Mouse (Mus musculus) midbrain, embryonic 16.5 days (tissue): ENCODE measurements at regions not wholly inside any gene's neighbourhood (a gene's known extent, or its start where the extent isn't known, plus 50 kb on each side); places are given as distances from the start of the nearest gene placed in this dataset.

Experiments used
- ATAC-seq: fragments of 200-750 bp; cut with Nextera tagmentation; 2 replicates; pipeline ENCODE4 v1.8.0; 2017; ENCODE audit warnings: moderate TSS enrichment
- H3K27ac ChIP-seq: fragments of 300-500 bp; sonication (generic); 2 replicates; pipeline ENCODE4 v1.5.1; 2014; ENCODE audit warnings: mild to moderate bottlenecking, low read length, mixed read lengths
- H3K27me3 ChIP-seq: fragments of 300-500 bp; sonication (generic); 2 replicates; pipeline ENCODE4 v1.6.1; 2014; ENCODE audit warnings: low read depth, low read length, mixed read lengths; ENCODE audit not compliant: control insufficient read depth, insufficient read depth
- H3K36me3 ChIP-seq: fragments of 300-500 bp; sonication (generic); 2 replicates; pipeline ENCODE4 v1.6.1; 2014; ENCODE audit warnings: mild to moderate bottlenecking, low read length, moderate library complexity, mixed read lengths; ENCODE audit not compliant: control insufficient read depth, insufficient read depth
- H3K4me1 ChIP-seq: fragments of 300-500 bp; sonication (generic); 2 replicates; pipeline ENCODE4 v1.6.1; 2014; ENCODE audit warnings: mild to moderate bottlenecking, low read length, mixed read lengths; ENCODE audit not compliant: control insufficient read depth, insufficient read depth
- H3K4me2 ChIP-seq: fragments of 300-500 bp; sonication (generic); 2 replicates; pipeline ENCODE4 v1.6.1; 2014; ENCODE audit warnings: mild to moderate bottlenecking, low read length, mixed read lengths
- H3K4me3 ChIP-seq: fragments of 300-500 bp; sonication (generic); 2 replicates; pipeline ENCODE4 v1.5.1; 2014; ENCODE audit warnings: low read depth, mild to moderate bottlenecking, low read length, moderate library complexity, mixed read lengths
- H3K9ac ChIP-seq: fragments of 300-500 bp; sonication (generic); 2 replicates; pipeline ENCODE4 v1.6.1; 2014; ENCODE audit warnings: low read depth, low read length, mixed read lengths
- H3K9me3 ChIP-seq: fragments of 300-500 bp; sonication (generic); replicated peaks from 2 replicates; pipeline ENCODE4 v1.6.1; 2014; ENCODE audit warnings: mild to moderate bottlenecking, low read length, mixed read lengths; ENCODE audit not compliant: control insufficient read depth, poor library complexity, severe bottlenecking
- WGBS: fragments of 180-500 bp; shearing (Covaris S2); extraction: QIAGEN DNeasy Blood & Tissue Kit; methylation state at CpG from one replicate; pipeline ENCODE4 v1.1.7; 2014; 5-methylcytosine and 5-hydroxymethylcytosine counted together

DNA sequence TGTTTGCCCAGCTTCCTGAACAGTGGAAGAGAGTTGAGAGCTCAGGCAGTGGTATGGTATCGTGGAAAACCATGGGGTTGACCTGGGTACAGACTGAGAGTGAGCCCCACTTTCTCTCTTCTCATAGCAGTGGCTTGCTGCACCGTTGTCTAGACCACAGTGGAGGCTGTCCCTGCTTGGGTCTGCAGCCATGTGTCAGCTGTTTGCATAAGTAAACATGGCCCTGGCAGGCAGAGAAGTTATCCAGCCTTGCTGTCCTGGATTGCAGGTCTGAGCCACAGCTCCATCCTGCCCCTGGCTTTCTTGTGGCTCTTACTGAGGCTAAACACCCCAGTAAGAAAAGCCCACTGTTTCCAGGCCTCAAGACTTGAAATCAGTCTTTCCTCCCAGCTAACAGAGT lies 60.2 kb upstream of the Dapl1 start:
- WGBS: 83% methylated on average over 2 of the region's 2 CpGs
- no peak overlapping the region for H3K4me3 ChIP-seq
- peak; percentile 23; the same call in 1 of the 2 replicates for ATAC-seq

DNA sequence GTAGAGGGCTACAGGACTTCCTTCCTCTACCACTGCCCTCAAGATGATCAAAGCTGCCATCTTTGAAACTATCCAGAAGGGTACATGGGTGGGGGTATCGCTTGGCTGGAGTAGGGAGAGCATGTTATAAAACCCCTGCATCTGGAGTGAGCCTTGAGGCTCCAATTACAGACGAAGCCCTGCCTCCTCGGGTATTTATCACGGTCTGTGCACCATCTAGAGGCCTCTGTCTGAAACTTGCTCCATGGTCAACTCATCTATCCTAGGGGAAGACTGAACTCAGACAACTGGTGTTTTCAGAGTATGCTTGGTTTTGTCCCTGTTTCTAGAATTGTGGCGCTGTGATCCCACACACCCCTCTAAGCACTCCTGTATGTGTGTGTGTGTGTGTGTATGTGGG lies 59.7 kb upstream of the Dapl1 start:
- Histone ChIP-seq H3K9ac (no peak overlapping the region), H3K36me3 (no peaks in the 10 kb centered on the region), H3K27me3 (no peaks in the 10 kb centered on the region), H3K27ac (no peak overlapping the region), H3K9me3 (no peaks in the 10 kb centered on the region), H3K4me1 (peaks cover 3% of the 10 kb centered on the region; the same call in 1 of the 2 replicates), H3K4me2 (no peak overlapping the region), H3K4me3 (no peak overlapping the region)
- peak; percentile 86 for ATAC-seq
- WGBS: 53% methylated on average over 5 of the region's 5 CpGs

More for the DNA sequence above, 60.2 kb upstream of the Dapl1 start:
- Histone ChIP-seq H3K9ac (no peak overlapping the region), H3K36me3 (no peaks in the 10 kb centered on the region), H3K9me3 (no peaks in the 10 kb centered on the region), H3K27me3 (no peaks in the 10 kb centered on the region), H3K4me1 (peaks cover 3% of the 10 kb centered on the region; the same call in 1 of the 2 replicates), H3K4me2 (no peak overlapping the region), H3K27ac (no peak overlapping the region)

DNA sequence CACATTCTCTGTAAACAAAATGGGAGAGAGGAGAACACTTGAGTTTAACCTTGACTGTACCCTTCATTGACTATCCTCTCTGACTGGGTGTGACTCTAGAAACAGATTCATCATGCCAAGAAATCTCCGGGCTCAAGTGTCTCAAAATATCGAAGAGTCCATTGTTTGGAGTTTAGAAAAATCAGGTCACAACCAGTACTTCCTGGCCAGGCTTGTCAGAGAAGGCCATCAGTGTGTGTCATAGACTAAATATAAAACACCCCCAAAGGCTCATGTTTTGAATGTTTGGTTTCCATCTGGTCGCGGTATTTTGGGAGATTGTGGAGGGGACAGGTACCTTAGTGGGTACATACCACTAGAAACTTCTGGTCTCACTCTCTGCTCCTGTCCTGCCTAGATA lies 58.6 kb upstream of the Dapl1 start:
- Histone ChIP-seq H3K4me3 (no peak overlapping the region), H3K4me2 (no peak overlapping the region), H3K27me3 (no peaks in the 10 kb centered on the region), H3K4me1 (no peaks in the 10 kb centered on the region), H3K36me3 (no peaks in the 10 kb centered on the region), H3K27ac (no peak overlapping the region), H3K9me3 (no peaks in the 10 kb centered on the region), H3K9ac (no peak overlapping the region)
- ATAC-seq: no peak
- 88% methylated on average over 4 of the region's 4 CpGs for WGBS

DNA sequence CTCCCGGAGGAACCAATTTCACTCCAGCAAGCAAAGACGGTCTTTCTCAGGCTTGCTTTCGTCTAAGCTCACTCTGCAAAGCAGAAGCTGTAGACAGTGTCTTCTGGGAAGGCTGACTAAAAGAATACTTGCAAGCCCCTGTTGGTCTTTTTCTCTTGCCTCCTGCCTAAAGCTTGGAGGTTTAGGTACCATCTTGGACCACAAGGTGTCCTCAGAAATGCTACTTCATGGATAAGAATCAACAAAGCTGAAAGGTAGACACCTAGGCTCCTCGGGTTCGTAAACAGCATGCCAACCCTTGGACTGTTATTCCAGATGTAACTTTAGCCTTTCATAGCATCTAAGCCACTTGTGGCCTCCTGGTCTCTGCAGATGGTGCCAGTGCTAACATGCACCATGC lies 53.0 kb upstream of the Dapl1 start:
- WGBS: 89% methylated on average over 5 of the region's 5 CpGs
- no peak overlapping the region for H3K9ac ChIP-seq
- H3K27ac ChIP-seq: no peak overlapping the region
- H3K27me3 ChIP-seq: no peaks in the 10 kb centered on the region
- no peak overlapping the region for H3K4me3 ChIP-seq
- no peak overlapping the region for H3K4me2 ChIP-seq
- ATAC-seq: no peak
- no peaks in the 10 kb centered on the region for H3K36me3 ChIP-seq
- H3K9me3 ChIP-seq: no peaks in the 10 kb centered on the region; the same call in 1 of the 2 replicates
- no peaks in the 10 kb centered on the region for H3K4me1 ChIP-seq

DNA sequence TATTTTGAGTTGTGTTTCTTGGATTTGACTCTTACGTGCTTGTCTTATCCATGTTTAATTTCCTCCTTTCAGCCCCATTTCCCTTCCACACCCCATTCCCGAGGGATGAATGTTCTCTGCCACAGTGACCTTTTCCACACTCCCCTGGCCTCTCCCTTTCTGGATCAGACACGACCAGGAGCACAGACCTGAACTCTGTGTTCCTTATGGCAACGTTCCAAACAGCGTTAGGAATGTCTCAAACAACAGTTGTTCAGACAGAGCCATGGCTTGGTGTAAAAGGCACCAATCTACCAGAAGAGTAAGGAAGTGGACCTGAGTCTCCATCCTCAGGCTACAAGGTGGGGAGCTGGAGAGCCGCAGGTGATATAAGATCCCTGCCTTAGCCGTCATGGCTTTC lies 52.6 kb upstream of the Dapl1 start:
- 86% methylated on average over 7 of the region's 7 CpGs for WGBS
- Histone ChIP-seq H3K9me3 (no peaks in the 10 kb centered on the region; the same call in 1 of the 2 replicates), H3K36me3 (no peaks in the 10 kb centered on the region), H3K27ac (no peak overlapping the region), H3K4me2 (no peak overlapping the region), H3K4me1 (no peaks in the 10 kb centered on the region), H3K4me3 (no peak overlapping the region), H3K27me3 (no peaks in the 10 kb centered on the region), H3K9ac (no peak overlapping the region)
- ATAC-seq: no peak
